Mouse (Mus musculus): Measurements from ENCODE around the gene Xrcc6.

Gene Xrcc6

GRCm38 (mm10) chr15:82022535-82023088 lies 35.0 kb downstream of the Xrcc6 start:
- no peak for DNase-seq

GRCm38 (mm10) chr15:82023965-82024635 lies 36.5 kb downstream of the Xrcc6 start:
- DNase-seq = no peak

GRCm38 (mm10) chr15:82027276-82027675 lies 39.6 kb downstream of the Xrcc6 start:
- DNase-seq = peak in 1 of 2 experiments; percentile 60

- DNase-seq = peak; percentile 72 to 88
Observed at GRCm38 (mm10) chr15:82027726-82028125, 40.1 kb downstream of the Xrcc6 start.

GRCm38 (mm10) chr15:82032386-82032785 lies 44.8 kb downstream of the Xrcc6 start:
- DNase-seq = no peak

GRCm38 (mm10) chr15:82033762-82034161 lies 46.1 kb downstream of the Xrcc6 start, which contains the start of gene Desi1:
TSS of gene Desi1 (minus strand) at chr15:82033862.
- DNase-seq = no peak

- peak in 1 of 2 experiments; percentile 46 for DNase-seq
Observed at GRCm38 (mm10) chr15:82035904-82036689, 48.5 kb downstream of the Xrcc6 start.

- peak in 1 of 2 experiments; percentile 48 for DNase-seq
Observed at GRCm38 (mm10) chr15:82040650-82041049, 53.0 kb downstream of the Xrcc6 start.

GRCm38 (mm10) chr15:82044166-82044784 lies 56.6 kb downstream of the Xrcc6 start:
- DNase-seq = no peak

GRCm38 (mm10) chr15:82046246-82046891 lies 58.7 kb downstream of the Xrcc6 start:
- DNase-seq = no peak

GRCm38 (mm10) chr15:82047080-82047883 lies 59.6 kb downstream of the Xrcc6 start, which contains the start of gene Snu13:
TSS of gene Snu13 (minus strand) at chr15:82047598.
- DNase-seq = peak; percentile 84 to 88

GRCm38 (mm10) chr15:82052544-82052943 lies 64.9 kb downstream of the Xrcc6 start:
- no peak for DNase-seq

- DNase-seq = no peak
Observed at GRCm38 (mm10) chr15:82058719-82059201, 71.1 kb downstream of the Xrcc6 start, which contains the start of gene 4930407I10Rik. TSS of gene 4930407I10Rik (plus strand) at chr15:82059151.

GRCm38 (mm10) chr15:82063909-82064308 lies 76.3 kb downstream of the Xrcc6 start:
- DNase-seq = no peak

- no peak for DNase-seq
Observed at GRCm38 (mm10) chr15:82065511-82065910, 77.9 kb downstream of the Xrcc6 start.

GRCm38 (mm10) chr15:82069898-82070297 lies 82.3 kb downstream of the Xrcc6 start, which contains the start of gene Mei1:
TSS of gene Mei1 (plus strand) at chr15:82069996.
- DNase-seq = no peak

GRCm38 (mm10) chr15:82071816-82072469 lies 84.3 kb downstream of the Xrcc6 start:
- no peak for DNase-seq

- no peak for DNase-seq
Observed at GRCm38 (mm10) chr15:82073490-82073889, 85.9 kb downstream of the Xrcc6 start.

- DNase-seq = no peak
Observed at GRCm38 (mm10) chr15:82079883-82080282, 92.2 kb downstream of the Xrcc6 start.

GRCm38 (mm10) chr15:82081161-82081560 lies 93.5 kb downstream of the Xrcc6 start:
- DNase-seq = peak; percentile 19 to 29

GRCm38 (mm10) chr15:82085606-82086005 lies 98.0 kb downstream of the Xrcc6 start:
- DNase-seq = no peak
